ENCODE assay signal across 17 mouse cellular contexts in the genomic region with DNA sequence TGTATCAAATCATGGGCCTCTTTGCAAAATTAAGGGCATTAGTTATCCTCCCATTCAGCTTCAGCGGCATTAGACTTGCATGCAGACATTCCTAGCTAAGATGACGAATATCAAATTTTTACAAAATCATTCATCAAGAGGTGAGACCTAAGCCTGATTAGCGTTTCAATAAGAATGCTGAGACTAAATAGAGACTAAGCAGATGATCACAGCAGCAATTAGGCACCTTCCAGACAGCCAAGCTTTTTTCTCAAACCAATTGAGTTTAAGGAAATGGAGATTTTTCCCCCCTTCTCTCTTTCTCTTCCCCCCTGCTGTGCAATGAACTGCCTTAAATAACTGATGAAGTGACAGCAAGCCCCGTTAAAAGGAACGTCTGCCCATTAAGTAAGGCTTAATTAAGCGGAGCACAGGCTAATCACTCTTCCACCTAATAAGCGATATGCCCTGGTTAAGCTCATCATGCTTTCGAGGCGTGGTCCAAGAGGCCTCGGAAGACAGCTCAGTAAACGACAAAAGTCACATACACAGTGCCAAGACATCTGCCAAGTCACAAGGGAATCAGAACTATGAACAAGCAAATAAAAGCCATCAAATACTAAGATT.
DNase-seq lines count a peak whose midpoint lies in the region; ATAC-seq and TF ChIP-seq lines count a peak whose summit lies in the region.
"Had no signal": no experiment of that assay in that cellular context is flagged by ENCODE, and none has a peak within 500 bp of the region (broad histone marks: within the 10 kb centered on the region; RNA-seq: fewer than 3 reads in every experiment).

No protein-coding gene starts in this region.

- peak; percentile 31; the same call in 1 of the 2 replicates for ATAC-seq in neural tube, embryonic 11.5 days (ENCODE audit: insufficient read depth, low FRiP score, low TSS enrichment)
- peak; percentile 79 for ATAC-seq in forebrain, embryonic 15.5 days (replicated peaks)
- no peak for ATAC-seq in hindbrain, postnatal 0 days

- no peak for DNase-seq in neural tube, embryonic 11.5 days (ENCODE audit: low spot score)
- no peak for DNase-seq in neural tube, embryonic 10.5 days (ENCODE audit: extremely low spot score, low spot score)
- peak; percentile 42 for DNase-seq in hindbrain, postnatal 0 days (ENCODE audit: low spot score)
- DNase-seq in retina, postnatal 1 day: peak; percentile 72
- DNase-seq in left cerebral cortex, adult 8-10 months (ENCODE audit: low spot score in 2 of 2): no peak
- no peak for DNase-seq in right cerebral cortex, postnatal 10 days (ENCODE audit: low spot score in 2 of 2)
- no peak for DNase-seq in heart, embryonic 10.5 days (ENCODE audit: low spot score)
- DNase-seq: cerebellum, adult 2 months; heart, postnatal 14 days; kidney, postnatal 10 days; thymus, postnatal 4 days had no signal

- WGBS in neural tube, embryonic 11.5 days: 31% methylated on average over 11 of the region's 11 CpGs
- 6% methylated on average over 11 of the region's 11 CpGs for WGBS in forebrain, embryonic 15.5 days
- 28% methylated on average over 11 of the region's 11 CpGs for WGBS in hindbrain, postnatal 0 days
- WGBS in heart, embryonic 10.5 days: 37% methylated on average over 11 of the region's 11 CpGs

- no peak overlapping the region for H3K9ac ChIP-seq in neural tube, embryonic 11.5 days (ENCODE audit: low read length)
- H3K9ac ChIP-seq in forebrain, embryonic 15.5 days (replicated peaks): no peak overlapping the region
- H3K9ac ChIP-seq in hindbrain, postnatal 0 days (replicated peaks; ENCODE audit: low read length): no peak overlapping the region
- H3K9ac ChIP-seq: embryonic facial prominence, embryonic 12.5 days; limb, embryonic 13.5 days; liver, embryonic 14.5 days had no signal

- H3K9me3 ChIP-seq in neural tube, embryonic 11.5 days (ENCODE audit: control insufficient read depth, low read length): no peaks in the 10 kb centered on the region
- H3K9me3 ChIP-seq in forebrain, embryonic 15.5 days: no peaks in the 10 kb centered on the region
- H3K9me3 ChIP-seq in hindbrain, postnatal 0 days (ENCODE audit: low read length): no peaks in the 10 kb centered on the region
- H3K9me3 ChIP-seq in heart, embryonic 10.5 days: no peaks in the 10 kb centered on the region
- H3K9me3 ChIP-seq: embryonic facial prominence, embryonic 12.5 days; limb, embryonic 13.5 days had no signal

- H3K4me2 ChIP-seq in neural tube, embryonic 11.5 days (ENCODE audit: low read depth): no peak overlapping the region
- no peak overlapping the region for H3K4me2 ChIP-seq in forebrain, embryonic 15.5 days (replicated peaks)
- no peak overlapping the region for H3K4me2 ChIP-seq in hindbrain, postnatal 0 days (ENCODE audit: low read depth, low read length)
- H3K4me2 ChIP-seq: embryonic facial prominence, embryonic 12.5 days; heart, embryonic 11.5 days; limb, embryonic 13.5 days had no signal

- no peak for TF ChIP-seq CTCF in hindbrain, postnatal 0 days (IDR thresholded peaks at IDR 0.05; ENCODE audit: low read depth)

- no peak overlapping the region for H3K4me3 ChIP-seq in neural tube, embryonic 11.5 days (ENCODE audit: low read depth, low read length)
- no peak overlapping the region for H3K4me3 ChIP-seq in forebrain, embryonic 15.5 days
- no peak overlapping the region for H3K4me3 ChIP-seq in hindbrain, postnatal 0 days (ENCODE audit: low read length)
- no peak overlapping the region for H3K4me3 ChIP-seq in heart, embryonic 10.5 days
- H3K4me3 ChIP-seq: embryonic facial prominence, embryonic 12.5 days; limb, embryonic 13.5 days; myocyte had no signal

- peaks cover 3% of the 10 kb centered on the region; the same call in 1 of the 2 replicates for H3K4me1 ChIP-seq in neural tube, embryonic 11.5 days (ENCODE audit: control insufficient read depth, insufficient read depth, low read length)
- H3K4me1 ChIP-seq in forebrain, embryonic 15.5 days: peaks cover 13% of the 10 kb centered on the region
- no peaks in the 10 kb centered on the region for H3K4me1 ChIP-seq in hindbrain, postnatal 0 days (ENCODE audit: insufficient read depth, low read length)
- H3K4me1 ChIP-seq in heart, embryonic 10.5 days: no peaks in the 10 kb centered on the region

- H3K27ac ChIP-seq in neural tube, embryonic 11.5 days (ENCODE audit: low read depth, low read length): no peak overlapping the region
- peak overlapping the region; percentile 48 for H3K27ac ChIP-seq in forebrain, embryonic 15.5 days (replicated peaks)
- H3K27ac ChIP-seq in hindbrain, postnatal 0 days: no peak overlapping the region
- H3K27ac ChIP-seq in heart, embryonic 10.5 days: no peak overlapping the region
- H3K27ac ChIP-seq: embryonic facial prominence, embryonic 12.5 days; limb, embryonic 13.5 days; liver, embryonic 14.5 days had no signal

- no peaks in the 10 kb centered on the region for H3K36me3 ChIP-seq in neural tube, embryonic 11.5 days (ENCODE audit: control insufficient read depth, insufficient read depth, low read length)
- H3K36me3 ChIP-seq in forebrain, embryonic 15.5 days: no peaks in the 10 kb centered on the region
- H3K36me3 ChIP-seq in hindbrain, postnatal 0 days (ENCODE audit: insufficient read depth, low read length): no peaks in the 10 kb centered on the region
- H3K36me3 ChIP-seq in heart, embryonic 10.5 days: no peaks in the 10 kb centered on the region

- H3K27me3 ChIP-seq in neural tube, embryonic 11.5 days (ENCODE audit: control insufficient read depth, insufficient read depth, low read length): no peaks in the 10 kb centered on the region
- no peaks in the 10 kb centered on the region for H3K27me3 ChIP-seq in forebrain, embryonic 15.5 days
- H3K27me3 ChIP-seq in hindbrain, postnatal 0 days (ENCODE audit: insufficient read depth, low read length): no peaks in the 10 kb centered on the region
- H3K27me3 ChIP-seq in heart, embryonic 10.5 days (ENCODE audit: insufficient read depth, poor library complexity, severe bottlenecking): no peaks in the 10 kb centered on the region; the same call in 1 of the 2 replicates
- H3K27me3 ChIP-seq: embryonic facial prominence, embryonic 12.5 days; limb, embryonic 13.5 days had no signal

Comparison
In these comparisons a context has a peak if more than half of its experiments do, and no peak if none do; other contexts are left out.
1. DNase-seq: peak in hindbrain, postnatal 0 days (single experiment) and retina, postnatal 1 day (single experiment); none in neural tube, embryonic 11.5 days (single experiment), neural tube, embryonic 10.5 days (single experiment), left cerebral cortex, adult 8-10 months (0 of 2), right cerebral cortex, postnatal 10 days (0 of 2) and heart, embryonic 10.5 days (single experiment).